Mouse (Mus musculus): ENCODE data around the gene Fam166a. TPM values are rescaled to one million over a fixed set of nuclear protein-coding genes. Genes with fewer than 3 reads are reported as not detected.

The Fam166a gene
- polyA plus RNA-seq (2012; rRNA removed): 0.10 and 0.14 TPM in 2 replicates

DNA sequence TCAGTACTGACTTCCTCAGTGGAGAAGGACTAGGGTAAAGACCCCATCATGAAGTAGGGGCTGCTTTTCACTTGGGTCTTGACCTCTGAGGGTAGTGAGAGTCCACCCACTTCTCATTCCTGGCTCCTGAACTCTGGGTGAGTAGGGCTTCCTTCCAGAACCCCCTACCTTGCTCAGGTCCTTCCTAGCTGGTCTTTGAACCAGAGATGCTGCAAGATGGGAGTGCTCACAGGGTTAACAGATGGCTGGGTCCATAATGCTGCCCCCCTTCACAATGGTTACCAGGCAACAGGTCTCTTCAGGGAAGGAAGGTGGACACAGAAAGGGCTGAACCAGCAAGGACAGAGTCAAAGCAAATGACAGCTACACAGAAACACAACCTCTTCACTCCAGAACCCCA is at the start of gene Fam166a:
Fam166a (plus strand) TSS at position 301 of the 400 bp plus-strand sequence.
- no peak for DNase-seq (ENCODE audit: low read depth)
- no peak for TF ChIP-seq CTCF (IDR thresholded peaks at IDR 0.05; ENCODE audit: borderline replicate concordance, extremely low read depth, insufficient read depth, insufficient read length)
- no peak for TF ChIP-seq POLR2A (IDR thresholded peaks at IDR 0.05; ENCODE audit: borderline replicate concordance, extremely low read depth, insufficient read depth, insufficient read length, poor library complexity, severe bottlenecking)

DNA sequence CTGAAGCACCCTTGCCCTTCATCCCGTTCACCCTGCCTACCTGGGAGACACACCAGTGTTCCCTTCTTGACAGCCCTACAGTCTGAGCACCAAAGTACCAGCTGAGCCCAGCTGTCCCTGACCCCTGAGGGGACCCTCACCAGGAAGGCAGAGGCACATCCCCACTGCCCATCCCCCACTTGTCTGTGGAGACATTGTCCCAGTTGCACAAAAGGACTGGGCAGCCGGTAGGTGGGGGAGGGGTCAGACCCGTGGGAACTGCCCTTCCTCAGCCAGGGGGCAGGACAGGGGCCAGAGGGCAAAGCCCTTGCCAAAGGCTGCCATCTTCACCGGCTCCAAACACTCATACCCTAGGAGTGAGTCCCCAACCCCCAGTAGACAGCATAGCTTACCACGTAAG is 48.8 kb upstream of the Fam166a start:
- TF ChIP-seq CTCF (IDR thresholded peaks at IDR 0.05; ENCODE audit: borderline replicate concordance, extremely low read depth, insufficient read depth, insufficient read length) (no peak), POLR2A (IDR thresholded peaks at IDR 0.05; ENCODE audit: borderline replicate concordance, extremely low read depth, insufficient read depth, insufficient read length, poor library complexity, severe bottlenecking) (no peak)
- no peak for DNase-seq (ENCODE audit: low read depth)

DNA sequence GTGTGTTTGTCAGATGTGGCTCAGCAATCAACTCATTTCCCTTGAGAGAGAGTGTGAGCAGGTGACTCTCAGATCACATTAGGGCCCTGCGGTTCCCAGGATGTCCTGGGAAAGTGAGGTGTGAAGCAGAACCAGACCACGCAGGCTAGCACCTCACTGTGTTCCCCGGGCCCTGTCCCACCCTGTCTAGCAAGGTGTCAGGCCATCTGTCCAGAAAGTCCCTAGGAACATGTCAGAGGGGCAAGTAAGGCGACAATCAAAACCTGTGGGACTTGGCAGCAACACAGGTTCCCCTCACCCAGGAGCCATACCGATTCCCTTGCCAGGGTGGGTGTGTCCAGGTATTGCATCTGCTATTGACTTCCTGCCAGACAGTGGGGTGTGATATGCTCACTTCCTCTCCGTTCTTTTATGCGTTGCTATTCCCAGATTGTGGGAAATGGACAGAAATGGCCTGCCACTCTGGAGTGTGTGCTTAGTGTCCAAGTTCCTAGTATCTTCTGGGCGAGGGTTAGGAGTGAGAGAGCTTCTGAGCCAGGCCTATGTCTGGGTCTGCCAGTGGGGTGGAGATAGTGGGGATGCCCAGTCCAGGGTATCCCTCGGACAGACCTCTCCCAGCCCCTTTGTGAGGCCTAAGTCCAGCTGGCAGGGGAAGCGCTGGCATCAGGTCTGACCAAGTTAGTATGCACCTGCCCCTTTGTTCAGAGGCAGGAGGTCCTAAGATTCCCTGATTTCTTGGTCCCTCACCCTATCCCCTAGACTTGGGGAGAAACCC is 48.0 kb upstream of the Fam166a start:
- TF ChIP-seq CTCF (IDR thresholded peaks at IDR 0.05; ENCODE audit: borderline replicate concordance, extremely low read depth, insufficient read depth, insufficient read length) (no peak), POLR2A (IDR thresholded peaks at IDR 0.05; ENCODE audit: borderline replicate concordance, extremely low read depth, insufficient read depth, insufficient read length, poor library complexity, severe bottlenecking) (no peak)

DNA sequence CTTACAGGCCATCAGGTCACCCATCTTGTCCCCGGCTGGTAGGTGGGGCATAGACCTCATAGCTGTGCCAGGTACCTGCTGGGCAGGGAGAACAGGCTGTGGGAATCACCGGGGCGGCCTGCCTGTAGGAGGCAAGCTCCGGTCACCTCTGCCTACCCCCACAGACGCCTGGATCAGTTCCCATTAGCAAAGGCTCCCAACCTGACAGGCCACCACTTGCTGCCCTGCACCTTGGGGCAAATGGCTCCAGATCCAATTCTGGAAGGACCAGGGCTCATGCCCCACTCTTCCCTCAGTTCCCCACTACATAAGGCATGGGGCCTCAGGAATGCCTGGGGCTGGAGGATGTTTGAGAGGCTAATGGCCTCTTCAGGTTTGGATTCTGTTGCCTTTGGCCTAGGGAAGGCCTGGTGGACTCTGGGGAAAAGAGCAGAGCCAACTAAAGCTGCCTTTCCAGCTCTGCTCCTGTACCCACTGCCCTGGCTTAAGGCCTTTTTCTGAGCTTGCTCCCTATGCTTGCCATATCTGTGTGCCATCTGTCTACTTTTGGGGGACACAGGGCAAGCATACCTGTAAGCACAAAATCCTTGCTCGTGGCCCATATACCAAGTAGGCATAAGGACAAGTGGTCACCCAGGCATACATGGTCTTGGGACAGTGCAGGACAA is 47.3 kb upstream of the Fam166a start:
- no peak for DNase-seq (ENCODE audit: low read depth)
- no peak for TF ChIP-seq POLR2A (IDR thresholded peaks at IDR 0.05; ENCODE audit: borderline replicate concordance, extremely low read depth, insufficient read depth, insufficient read length, poor library complexity, severe bottlenecking)
- no peak for TF ChIP-seq CTCF (IDR thresholded peaks at IDR 0.05; ENCODE audit: borderline replicate concordance, extremely low read depth, insufficient read depth, insufficient read length)

More for the DNA sequence above, 48.0 kb upstream of the Fam166a start:
- DNase-seq (ENCODE audit: low read depth): peak; percentile 72

DNA sequence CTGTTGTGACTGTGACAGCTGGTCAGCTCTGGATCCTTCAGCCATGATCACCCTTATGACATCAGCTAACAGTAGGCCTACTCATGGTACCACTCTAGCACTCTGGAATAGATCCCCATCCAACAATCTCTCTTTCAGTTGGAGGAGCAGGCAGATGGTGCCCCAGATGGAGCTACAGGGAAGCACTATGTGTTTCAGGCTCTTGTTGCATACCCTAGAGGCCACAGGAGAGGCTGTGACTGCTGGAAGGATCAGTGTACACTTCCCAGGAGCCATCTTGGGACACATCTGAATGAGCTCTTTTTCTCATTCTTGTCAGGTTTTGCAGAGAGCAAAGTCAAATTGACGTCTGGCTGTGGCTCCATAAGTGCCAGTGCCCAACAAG is 46.8 kb upstream of the Fam166a start:
- TF ChIP-seq POLR2A (IDR thresholded peaks at IDR 0.05; ENCODE audit: borderline replicate concordance, extremely low read depth, insufficient read depth, insufficient read length, poor library complexity, severe bottlenecking) (no peak), CTCF (IDR thresholded peaks at IDR 0.05; ENCODE audit: borderline replicate concordance, extremely low read depth, insufficient read depth, insufficient read length) (no peak)
- DNase-seq (ENCODE audit: low read depth): peak; percentile 49

DNA sequence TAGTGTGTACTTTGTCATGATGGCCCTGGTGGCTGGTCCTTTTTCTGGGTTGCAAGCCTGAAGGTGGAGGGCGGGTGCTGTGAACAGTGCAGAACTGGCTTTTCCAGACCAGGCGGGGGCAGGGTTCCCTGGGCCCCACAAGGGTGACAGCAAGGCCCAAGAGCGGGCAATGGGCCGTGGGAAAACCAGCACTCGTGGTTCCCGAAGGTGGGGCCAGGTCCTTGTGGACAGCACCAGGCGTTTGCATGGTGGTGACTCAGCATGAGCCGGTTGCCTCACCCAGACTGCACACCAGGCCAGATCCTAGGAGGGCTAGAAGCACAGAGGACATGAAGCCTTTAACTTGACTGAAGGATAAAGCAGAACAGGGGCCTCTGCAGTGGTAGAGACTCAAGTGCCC is 45.9 kb upstream of the Fam166a start:
- TF ChIP-seq CTCF (IDR thresholded peaks at IDR 0.05; ENCODE audit: borderline replicate concordance, extremely low read depth, insufficient read depth, insufficient read length) (no peak), POLR2A (IDR thresholded peaks at IDR 0.05; ENCODE audit: borderline replicate concordance, extremely low read depth, insufficient read depth, insufficient read length, poor library complexity, severe bottlenecking) (no peak)
- no peak for DNase-seq (ENCODE audit: low read depth)

DNA sequence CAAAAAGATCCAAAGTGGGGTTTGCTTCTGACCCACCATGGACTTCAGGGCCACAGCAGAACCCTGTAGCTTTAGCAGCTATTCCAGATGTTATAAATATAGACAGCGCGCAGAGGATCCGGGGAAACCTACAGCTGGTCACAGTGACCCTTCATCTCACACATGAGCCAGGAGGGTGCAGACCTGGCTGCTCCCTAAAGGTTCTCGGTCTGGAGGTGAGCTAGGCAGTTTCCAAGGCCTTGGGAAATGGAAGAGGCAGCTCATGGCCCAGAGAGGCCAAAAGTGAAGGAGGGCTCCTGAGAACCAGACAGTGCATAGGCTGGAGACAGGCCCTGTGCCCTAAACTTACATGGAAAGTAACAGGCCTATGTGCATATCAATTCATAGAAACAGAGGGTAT is 44.7 kb upstream of the Fam166a start:
- TF ChIP-seq CTCF (IDR thresholded peaks at IDR 0.05; ENCODE audit: borderline replicate concordance, extremely low read depth, insufficient read depth, insufficient read length) (no peak), POLR2A (IDR thresholded peaks at IDR 0.05; ENCODE audit: borderline replicate concordance, extremely low read depth, insufficient read depth, insufficient read length, poor library complexity, severe bottlenecking) (no peak)
- DNase-seq (ENCODE audit: low read depth): no peak

DNA sequence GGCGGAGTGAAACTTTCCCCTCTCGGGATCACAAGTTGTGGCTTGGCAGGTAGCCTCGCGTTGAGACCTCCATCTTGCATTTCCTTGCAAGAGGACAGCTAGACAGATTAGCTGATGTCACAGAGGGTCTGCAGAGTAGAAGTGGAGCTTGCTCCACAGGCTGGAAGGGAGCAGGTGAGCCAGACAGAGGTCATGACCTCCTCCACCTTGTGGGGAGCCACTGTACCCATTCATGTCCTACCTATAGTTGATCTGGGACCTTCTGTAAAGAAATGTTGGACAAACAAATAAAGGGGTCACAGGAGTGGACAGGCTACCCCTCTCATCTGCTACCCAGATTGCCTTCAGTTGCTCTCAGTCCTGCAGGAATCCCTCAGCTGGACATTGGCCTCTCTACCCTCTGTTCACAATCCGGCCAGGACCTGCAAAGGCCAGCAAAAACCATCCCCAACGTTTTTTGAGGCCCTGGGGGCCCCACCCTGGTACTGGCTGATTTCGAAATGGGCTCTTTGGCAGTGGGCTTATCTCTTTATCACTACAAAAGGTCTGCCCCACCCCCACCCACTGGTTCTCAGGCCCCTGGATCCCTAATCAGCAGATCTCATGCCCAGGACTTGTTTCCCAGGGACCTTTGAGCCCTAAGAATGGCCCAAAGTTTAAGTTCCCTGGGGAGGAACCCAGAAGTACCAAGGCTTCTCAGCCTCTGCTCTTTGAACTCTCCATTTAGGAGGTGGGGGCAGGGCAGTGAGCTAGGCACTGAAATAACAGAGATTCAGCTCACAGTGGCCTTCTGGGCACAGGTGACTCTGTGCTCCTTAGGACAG is 43.5 kb upstream of the Fam166a start:
- TF ChIP-seq POLR2A (IDR thresholded peaks at IDR 0.05; ENCODE audit: borderline replicate concordance, extremely low read depth, insufficient read depth, insufficient read length, poor library complexity, severe bottlenecking) (no peak), CTCF (IDR thresholded peaks at IDR 0.05; ENCODE audit: borderline replicate concordance, extremely low read depth, insufficient read depth, insufficient read length) (no peak)
- no peak for DNase-seq (ENCODE audit: low read depth)

DNA sequence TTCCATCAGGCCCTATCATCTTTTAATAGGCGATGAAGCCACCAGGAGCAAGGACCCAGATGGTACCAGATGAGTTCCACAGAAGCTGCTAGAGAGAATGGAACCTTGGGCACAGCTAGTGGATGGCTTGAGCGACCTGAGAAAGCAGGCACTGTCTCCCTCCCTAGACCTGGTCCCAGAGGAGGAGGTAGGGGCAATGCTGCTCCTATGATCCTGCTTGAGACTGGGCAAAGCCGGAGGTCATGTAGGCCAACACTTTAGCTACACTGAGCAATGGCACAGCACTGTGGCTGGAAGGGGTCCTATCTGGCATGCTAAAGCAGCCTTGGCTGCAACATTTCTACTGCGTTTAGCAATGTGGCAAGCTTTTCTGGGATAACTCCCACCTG is 42.9 kb upstream of the Fam166a start:
- TF ChIP-seq POLR2A (IDR thresholded peaks at IDR 0.05; ENCODE audit: borderline replicate concordance, extremely low read depth, insufficient read depth, insufficient read length, poor library complexity, severe bottlenecking) (no peak), CTCF (IDR thresholded peaks at IDR 0.05; ENCODE audit: borderline replicate concordance, extremely low read depth, insufficient read depth, insufficient read length) (no peak)
- no peak for DNase-seq (ENCODE audit: low read depth)

DNA sequence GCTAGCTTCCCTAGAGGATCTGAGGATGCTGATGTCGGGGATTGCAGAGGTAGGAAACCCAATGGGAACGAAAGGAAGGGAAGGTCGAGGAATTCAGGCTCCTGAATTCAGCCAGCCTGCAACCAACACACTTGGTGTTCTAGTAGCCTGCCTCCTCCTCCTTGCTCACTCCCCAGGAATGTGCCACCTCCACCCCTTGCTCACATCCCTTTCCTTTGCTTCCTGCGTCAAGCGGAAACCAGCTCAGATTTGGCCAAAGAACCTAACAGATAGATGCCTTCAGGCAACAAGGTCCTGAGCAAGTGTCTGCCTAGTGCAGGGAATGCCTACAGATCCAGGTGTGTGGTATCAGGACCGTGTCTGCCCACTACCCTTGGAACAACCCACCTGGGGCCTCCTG is 42.0 kb upstream of the Fam166a start:
- TF ChIP-seq CTCF (IDR thresholded peaks at IDR 0.05; ENCODE audit: borderline replicate concordance, extremely low read depth, insufficient read depth, insufficient read length) (no peak), POLR2A (IDR thresholded peaks at IDR 0.05; ENCODE audit: borderline replicate concordance, extremely low read depth, insufficient read depth, insufficient read length, poor library complexity, severe bottlenecking) (no peak)
- no peak for DNase-seq (ENCODE audit: low read depth)

DNA sequence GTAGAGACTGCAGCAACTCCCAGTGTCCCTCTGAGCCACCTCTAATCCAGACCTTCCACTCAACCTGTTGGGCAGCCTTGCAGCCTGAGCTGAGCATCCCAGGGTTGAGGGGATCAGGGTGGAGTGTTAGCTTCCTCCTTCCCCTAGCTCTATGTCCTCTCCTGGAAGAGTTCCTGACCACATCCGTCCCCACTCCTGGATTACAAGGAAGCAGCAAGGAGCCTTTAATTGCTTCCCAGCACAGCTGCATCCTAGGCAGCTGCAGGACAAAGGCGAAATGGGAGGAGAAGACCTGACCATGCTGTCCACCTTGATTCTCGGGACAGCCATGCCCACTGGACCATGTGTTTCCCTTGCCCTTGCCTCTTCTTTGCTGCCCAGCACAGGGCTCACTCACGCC is 41.5 kb upstream of the Fam166a start:
- DNase-seq (ENCODE audit: low read depth): no peak
- TF ChIP-seq CTCF (IDR thresholded peaks at IDR 0.05; ENCODE audit: borderline replicate concordance, extremely low read depth, insufficient read depth, insufficient read length) (no peak), POLR2A (IDR thresholded peaks at IDR 0.05; ENCODE audit: borderline replicate concordance, extremely low read depth, insufficient read depth, insufficient read length, poor library complexity, severe bottlenecking) (no peak)

Data from brain, embryonic 14.5 days (tissue).